Mouse (Mus musculus) forebrain, embryonic 15.5 days (tissue): ENCODE results near the gene 4931422A03Rik. TPM values are rescaled to one million over a fixed set of nuclear protein-coding genes. Genes with fewer than 3 reads are reported as not detected.

Experiments used
- ATAC-seq: fragments of 200-750 bp; cut with Nextera tagmentation; replicated peaks from 2 replicates; pipeline ENCODE4 v1.8.0; 2017; ENCODE audit warnings: mild to moderate bottlenecking, moderate TSS enrichment, moderate library complexity
- H3K27ac ChIP-seq: fragments of 300-500 bp; sonication (generic); replicated peaks from 2 replicates; pipeline ENCODE4 v1.5.1; 2015; ENCODE audit warnings: mild to moderate bottlenecking, inconsistent platforms
- H3K27me3 ChIP-seq: fragments of 300-500 bp; sonication (generic); 2 replicates; pipeline ENCODE4 v1.6.1; 2015; ENCODE audit warnings: inconsistent platforms
- H3K36me3 ChIP-seq: fragments of 300-500 bp; sonication (generic); 2 replicates; pipeline ENCODE4 v1.6.1; 2015; ENCODE audit warnings: mild to moderate bottlenecking, inconsistent platforms
- H3K4me1 ChIP-seq: fragments of 300-500 bp; sonication (generic); 2 replicates; pipeline ENCODE4 v1.6.1; 2015; ENCODE audit warnings: inconsistent platforms
- H3K4me2 ChIP-seq: fragments of 300-500 bp; sonication (generic); replicated peaks from 2 replicates; pipeline ENCODE4 v1.6.1; 2015; ENCODE audit warnings: mild to moderate bottlenecking, inconsistent platforms
- H3K4me3 ChIP-seq: fragments of 300-500 bp; sonication (generic); 2 replicates; pipeline ENCODE4 v1.5.1; 2015; ENCODE audit warnings: mild to moderate bottlenecking, inconsistent platforms
- H3K9ac ChIP-seq: fragments of 300-500 bp; sonication (generic); replicated peaks from 2 replicates; pipeline ENCODE4 v1.6.1; 2015; ENCODE audit warnings: mild to moderate bottlenecking, inconsistent platforms
- H3K9me3 ChIP-seq: fragments of 300-500 bp; sonication (generic); 2 replicates; pipeline ENCODE4 v1.6.1; 2016; ENCODE audit warnings: inconsistent platforms
- WGBS: fragments of 180-500 bp; shearing (Covaris S2); methylation state at CpG from one replicate; pipeline ENCODE4 v1.1.7; 2015; ENCODE audit warnings: mixed read lengths; 5-methylcytosine and 5-hydroxymethylcytosine counted together
- polyA plus RNA-seq: library from polyadenylated mRNA; unstranded; fragments of >200 nt; fragmentation: Nextera tagmentation; extraction: Ambion mirVana; gene quantifications from 2 replicates; pipeline ENCODE4 v1.2.1, GENCODE M21; 2015

Gene 4931422A03Rik
- polyA plus RNA-seq, 1 experiment from 2014 or later: 1.5 TPM

DNA sequence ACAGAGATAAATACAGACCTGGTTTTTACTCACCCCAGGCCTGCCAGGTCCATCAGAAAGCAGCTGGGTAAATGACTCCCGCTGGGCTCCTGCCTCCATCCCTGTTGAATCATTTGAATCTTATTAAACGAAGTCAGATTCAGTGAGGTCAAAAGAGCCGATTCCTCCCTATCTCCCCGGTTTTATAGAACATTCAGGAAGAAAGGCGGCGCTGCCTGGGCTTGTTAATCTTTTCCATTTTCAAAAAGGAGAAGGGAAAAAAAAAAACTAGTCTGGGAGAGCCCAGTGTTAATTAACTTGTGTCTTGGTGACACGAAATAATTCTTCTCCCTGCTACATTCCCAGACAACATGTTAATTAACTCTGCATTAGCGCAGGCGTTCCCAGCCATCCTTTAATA, 50.4 kb downstream of the 4931422A03Rik start:
- Histone ChIP-seq H3K4me3 (no peak overlapping the region), H3K4me2 (no peak overlapping the region), H3K9me3 (no peaks in the 10 kb centered on the region), H3K4me1 (peaks cover 6% of the 10 kb centered on the region; the same call in 1 of the 2 replicates), H3K27me3 (no peaks in the 10 kb centered on the region), H3K27ac (no peak overlapping the region), H3K36me3 (no peaks in the 10 kb centered on the region), H3K9ac (no peak overlapping the region)
- ATAC-seq: no peak
- 7% methylated on average over 9 of the region's 9 CpGs for WGBS

- Histone ChIP-seq H3K27me3 (0 out of 2 replicates have a peak, but pooled peaks cover 2% of the 10 kb centered on the region), H3K27ac (no peak overlapping the region), H3K9me3 (no peaks in the 10 kb centered on the region), H3K36me3 (no peaks in the 10 kb centered on the region), H3K4me1 (peaks cover 6% of the 10 kb centered on the region; the same call in 1 of the 2 replicates), H3K9ac (no peak overlapping the region), H3K4me2 (no peak overlapping the region), H3K4me3 (no peak overlapping the region)
- ATAC-seq: no peak
- 48% methylated on average over 8 of the region's 8 CpGs for WGBS
Measured at GRCm38 (mm10) chr2:103977216-103977615, 50.9 kb downstream of the 4931422A03Rik start.

DNA sequence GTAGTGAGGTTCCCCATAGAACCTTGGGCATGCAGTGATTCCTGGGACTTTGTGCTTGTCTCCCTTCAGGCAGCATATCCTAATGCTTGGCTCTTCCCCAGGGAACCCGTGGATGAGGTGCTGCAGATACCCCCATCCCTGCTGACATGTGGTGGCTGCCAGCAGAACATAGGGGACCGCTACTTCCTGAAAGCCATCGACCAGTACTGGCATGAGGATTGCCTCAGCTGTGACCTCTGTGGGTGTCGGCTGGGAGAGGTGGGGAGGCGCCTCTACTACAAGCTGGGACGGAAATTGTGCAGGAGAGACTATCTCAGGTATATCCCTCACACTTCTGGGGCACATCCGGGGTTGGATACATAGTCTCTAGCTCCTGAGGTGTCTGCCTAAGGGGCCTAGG, 52.3 kb downstream of the 4931422A03Rik start:
- Histone ChIP-seq H3K4me1 (peaks cover 13% of the 10 kb centered on the region), H3K9ac (no peak overlapping the region), H3K27ac (no peak overlapping the region), H3K27me3 (0 out of 2 replicates have a peak, but pooled peaks cover 5% of the 10 kb centered on the region), H3K4me2 (no peak overlapping the region), H3K9me3 (no peaks in the 10 kb centered on the region), H3K36me3 (no peaks in the 10 kb centered on the region), H3K4me3 (no peak overlapping the region)
- no peak for ATAC-seq
- 86% methylated on average over 7 of the region's 7 CpGs for WGBS

DNA sequence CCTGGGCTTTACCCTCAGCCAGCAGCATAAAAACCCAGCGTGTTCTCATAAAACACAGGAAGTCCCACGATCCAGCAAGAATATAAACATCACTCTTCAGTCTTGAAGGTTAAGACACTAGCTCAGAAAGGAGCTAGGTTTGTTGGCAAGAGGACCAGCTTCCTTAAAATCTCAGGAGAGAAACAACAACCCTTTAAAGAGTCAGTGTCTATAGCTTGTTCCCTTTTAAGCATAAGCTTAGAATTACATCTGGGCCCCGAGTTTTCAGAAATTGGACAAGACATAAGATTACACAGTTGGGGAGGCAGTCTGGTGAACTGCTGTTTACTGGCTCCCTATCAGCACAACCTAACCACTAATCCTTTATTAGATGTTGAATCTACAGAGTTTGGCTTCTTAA, 56.3 kb downstream of the 4931422A03Rik start:
- Histone ChIP-seq H3K4me1 (peaks cover 21% of the 10 kb centered on the region), H3K9ac (no peak overlapping the region), H3K27me3 (0 out of 2 replicates have a peak, but pooled peaks cover 5% of the 10 kb centered on the region), H3K9me3 (no peaks in the 10 kb centered on the region), H3K4me3 (peak overlapping the region; percentile 62; the same call in 1 of the 2 replicates), H3K4me2 (no peak overlapping the region), H3K27ac (no peak overlapping the region), H3K36me3 (no peaks in the 10 kb centered on the region)
- no peak for ATAC-seq
- WGBS: 11% methylated on average over 3 of the region's 3 CpGs

DNA sequence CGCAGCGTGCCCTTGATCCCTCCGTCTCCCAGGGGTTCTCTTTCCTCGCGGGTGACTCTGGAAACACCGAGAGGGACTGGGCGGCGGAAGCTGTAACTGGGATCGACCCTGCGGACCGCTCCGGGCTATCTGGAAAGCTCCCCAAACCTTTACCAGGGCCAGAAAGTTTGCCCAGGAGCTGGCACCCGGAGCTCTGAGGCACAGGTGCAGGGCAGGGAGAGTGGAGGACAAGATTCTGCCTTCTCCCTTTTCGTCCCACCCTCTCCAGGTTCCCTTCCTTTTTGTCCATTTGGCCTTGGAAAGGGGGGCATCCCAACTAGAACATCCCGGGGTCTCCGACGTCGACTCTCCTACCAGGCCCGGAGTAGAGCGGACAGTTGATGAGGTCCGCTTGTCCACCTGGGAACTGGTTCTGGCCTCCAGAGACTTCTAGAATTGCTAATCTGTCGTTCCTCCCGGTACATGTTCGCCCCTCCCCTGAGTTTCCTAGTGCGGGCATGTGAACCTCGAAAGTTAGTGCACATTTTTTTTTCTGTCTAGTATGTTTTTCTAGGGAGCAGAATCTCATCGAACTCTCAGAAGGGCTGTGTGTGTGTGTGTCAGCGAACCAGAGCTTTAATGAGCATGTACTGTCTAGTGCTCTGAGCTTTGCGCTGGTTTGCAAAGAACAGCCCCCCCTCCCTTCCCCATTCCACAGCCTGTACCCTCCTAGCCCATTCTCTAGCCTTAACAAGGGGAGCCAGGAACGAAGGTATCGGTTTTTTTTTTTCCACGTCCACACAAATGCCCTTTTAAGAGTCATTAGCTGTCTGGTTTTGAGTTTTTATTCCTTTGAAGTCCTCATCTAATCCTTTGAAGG, 57.1 kb downstream of the 4931422A03Rik start:
- peak overlapping the region; percentile 75 for H3K9ac ChIP-seq
- peak overlapping the region; percentile 50; the same call in 1 of the 2 replicates for H3K27ac ChIP-seq
- peak; percentile 32; the same call in 1 of the 2 replicates for ATAC-seq
- H3K4me2 ChIP-seq: peak overlapping the region; percentile 88
- peaks cover 21% of the 10 kb centered on the region for H3K4me1 ChIP-seq
- H3K36me3 ChIP-seq: no peaks in the 10 kb centered on the region
- H3K27me3 ChIP-seq: 0 out of 2 replicates have a peak, but pooled peaks cover 5% of the 10 kb centered on the region
- 1% methylated on average over 32 of the region's 32 CpGs for WGBS
- peak overlapping the region; percentile 62 for H3K4me3 ChIP-seq
- H3K9me3 ChIP-seq: no peaks in the 10 kb centered on the region

DNA sequence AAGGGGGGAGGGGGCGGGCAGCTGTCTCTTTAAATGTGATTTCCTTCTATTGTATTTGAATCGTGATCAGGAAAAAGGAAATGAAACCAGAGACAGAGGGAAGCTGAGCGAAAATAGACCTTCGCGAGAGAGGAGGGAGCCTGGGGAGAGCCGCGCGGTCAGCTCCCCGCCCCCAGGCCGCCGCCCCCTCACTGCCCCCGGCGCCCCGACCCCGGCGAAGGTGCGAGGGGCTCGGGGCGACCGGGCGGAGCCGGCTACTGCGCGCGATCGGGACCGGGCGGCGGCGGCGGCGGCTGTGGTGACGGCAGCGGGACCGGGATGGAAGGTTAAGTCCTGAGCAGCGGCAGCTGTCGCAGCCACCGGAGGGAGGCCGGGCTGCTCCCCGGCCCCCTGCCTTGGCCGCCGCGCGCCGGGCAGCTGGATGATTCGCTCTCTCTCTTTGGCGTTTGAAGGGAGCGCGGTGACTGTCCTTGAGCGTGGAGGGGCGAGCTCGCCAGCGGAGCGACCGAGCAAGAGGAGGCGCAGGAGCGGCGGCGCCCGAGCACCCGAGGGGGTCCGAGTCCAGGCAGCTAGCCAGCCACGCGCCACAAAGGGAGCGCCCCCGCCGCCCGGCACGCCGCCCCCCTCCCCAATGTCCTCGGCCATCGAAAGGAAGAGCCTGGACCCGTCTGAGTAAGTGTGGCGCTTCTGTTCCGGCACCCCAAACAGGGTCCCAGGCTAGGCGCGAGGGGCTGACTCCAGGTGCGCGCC, 57.9 kb downstream of the 4931422A03Rik start:
- Histone ChIP-seq H3K4me2 (peak overlapping the region; percentile 88), H3K9ac (peak overlapping the region; percentile 75), H3K27me3 (0 out of 2 replicates have a peak, but pooled peaks cover 5% of the 10 kb centered on the region), H3K4me3 (peak overlapping the region; percentile 62), H3K9me3 (no peaks in the 10 kb centered on the region), H3K36me3 (no peaks in the 10 kb centered on the region), H3K27ac (peak overlapping the region; percentile 50), H3K4me1 (peaks cover 21% of the 10 kb centered on the region)
- ATAC-seq: peak; percentile 65
- 0% methylated on average over 56 of the region's 79 CpGs for WGBS

DNA sequence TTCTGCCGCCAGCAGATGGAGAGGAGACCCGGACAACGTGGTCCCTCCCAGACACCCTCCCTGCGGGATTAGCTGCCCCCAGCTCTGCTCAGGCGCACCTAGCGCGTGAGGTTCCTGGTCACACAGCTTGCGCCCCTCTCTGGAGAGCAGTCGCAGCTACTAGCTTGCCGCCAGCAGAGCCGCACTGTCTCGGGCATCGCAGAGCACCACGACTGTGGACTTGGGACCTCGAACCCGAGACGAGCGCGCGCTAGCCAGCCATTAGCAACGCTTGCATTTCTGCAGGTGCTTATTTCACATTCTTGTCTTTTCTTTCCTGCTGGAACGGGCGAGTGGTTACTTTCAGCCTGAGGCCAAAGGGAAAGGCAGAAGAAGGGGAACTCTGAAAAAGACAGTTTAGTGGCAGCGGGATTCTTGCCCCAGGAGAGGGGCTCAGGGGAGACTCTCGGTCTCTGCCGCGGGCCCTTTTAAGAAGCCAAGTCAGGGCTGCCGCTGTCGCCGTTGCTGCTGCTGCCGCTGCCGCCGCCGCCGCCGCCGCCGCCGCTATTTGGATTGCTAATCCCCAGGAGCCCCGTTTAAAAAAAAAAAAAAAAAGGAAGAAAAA, 58.6 kb downstream of the 4931422A03Rik start:
- Histone ChIP-seq H3K4me2 (peak overlapping the region; percentile 88), H3K36me3 (no peaks in the 10 kb centered on the region), H3K9ac (peak overlapping the region; percentile 75), H3K4me1 (peaks cover 21% of the 10 kb centered on the region), H3K27ac (peak overlapping the region; percentile 36), H3K4me3 (peak overlapping the region; percentile 62), H3K9me3 (no peaks in the 10 kb centered on the region), H3K27me3 (0 out of 2 replicates have a peak, but pooled peaks cover 5% of the 10 kb centered on the region)
- WGBS: under 1% methylated on average over 40 of the region's 40 CpGs
- ATAC-seq: peak; percentile 88

- Histone ChIP-seq H3K4me3 (peak overlapping the region; percentile 62), H3K9ac (peak overlapping the region; percentile 75), H3K27ac (no peak overlapping the region), H3K36me3 (no peaks in the 10 kb centered on the region), H3K4me1 (peaks cover 21% of the 10 kb centered on the region), H3K9me3 (no peaks in the 10 kb centered on the region), H3K27me3 (0 out of 2 replicates have a peak, but pooled peaks cover 5% of the 10 kb centered on the region), H3K4me2 (peak overlapping the region; percentile 88)
- 16% methylated on average over 10 of the region's 10 CpGs for WGBS
- no peak for ATAC-seq
Measured at GRCm38 (mm10) chr2:103968919-103969436, 59.2 kb downstream of the 4931422A03Rik start.

- WGBS: 79% methylated on average over 4 of the region's 4 CpGs
- H3K4me1 ChIP-seq: peaks cover 21% of the 10 kb centered on the region
Measured at GRCm38 (mm10) chr2:103968186-103968585, 60.0 kb downstream of the 4931422A03Rik start.

DNA sequence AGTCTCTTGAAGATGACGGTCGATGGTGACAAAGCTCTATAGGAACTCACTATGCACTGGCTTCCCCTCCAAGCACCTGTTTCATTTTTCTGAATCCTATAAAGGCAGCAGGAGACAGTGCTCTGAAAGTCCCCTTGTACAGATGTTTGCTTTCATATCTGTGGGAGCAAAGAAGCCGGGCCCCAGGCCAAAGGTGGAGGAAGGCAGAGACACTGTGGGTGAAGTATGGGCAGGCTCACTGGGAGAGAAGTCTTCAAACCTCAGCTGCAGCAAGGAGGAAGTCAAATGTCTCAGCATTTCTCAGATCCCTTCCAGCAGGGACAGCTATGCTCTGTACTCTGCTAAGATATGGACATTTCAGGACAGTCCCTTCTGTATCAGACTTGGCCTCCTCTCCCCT, 62.8 kb downstream of the 4931422A03Rik start:
- peaks cover 10% of the 10 kb centered on the region; the same call in 1 of the 2 replicates for H3K4me1 ChIP-seq
- H3K4me2 ChIP-seq: no peak overlapping the region
- H3K27ac ChIP-seq: no peak overlapping the region
- H3K9ac ChIP-seq: no peak overlapping the region
- no peaks in the 10 kb centered on the region for H3K36me3 ChIP-seq
- WGBS: 91% methylated on average over 3 of the region's 3 CpGs
- H3K4me3 ChIP-seq: no peak overlapping the region
- no peak for ATAC-seq
- H3K9me3 ChIP-seq: no peaks in the 10 kb centered on the region
- H3K27me3 ChIP-seq: no peaks in the 10 kb centered on the region

More at GRCm38 (mm10) chr2:103968186-103968585, 60.0 kb downstream of the 4931422A03Rik start:
- no peak for ATAC-seq
- Histone ChIP-seq H3K27ac (no peak overlapping the region), H3K36me3 (no peaks in the 10 kb centered on the region), H3K27me3 (0 out of 2 replicates have a peak, but pooled peaks cover 5% of the 10 kb centered on the region), H3K9ac (no peak overlapping the region), H3K4me2 (no peak overlapping the region), H3K4me3 (no peak overlapping the region), H3K9me3 (no peaks in the 10 kb centered on the region)

DNA sequence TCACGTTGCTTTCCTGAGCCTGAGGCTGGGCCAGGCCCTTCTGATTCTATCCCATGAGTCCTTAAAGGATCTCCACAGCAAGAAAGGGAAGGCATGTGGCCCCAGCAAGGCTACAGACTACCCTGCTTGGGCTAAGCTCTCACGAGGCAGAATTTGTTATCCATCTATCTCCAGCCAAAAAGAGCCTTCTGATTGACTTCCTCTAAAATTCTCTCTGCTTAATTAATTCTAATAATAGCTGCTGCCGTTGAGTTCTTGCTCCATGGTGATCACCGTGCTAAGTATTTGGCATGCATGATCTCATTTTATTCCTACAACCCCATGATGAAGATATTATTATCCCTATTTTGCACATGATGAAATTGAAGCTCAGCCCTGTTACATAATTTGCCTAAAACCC, 65.8 kb downstream of the 4931422A03Rik start:
- H3K9ac ChIP-seq: no peak overlapping the region
- no peaks in the 10 kb centered on the region for H3K9me3 ChIP-seq
- WGBS: 57% methylated on average over 4 of the region's 4 CpGs
- no peak overlapping the region for H3K4me2 ChIP-seq
- H3K4me3 ChIP-seq: no peak overlapping the region
- no peaks in the 10 kb centered on the region for H3K27me3 ChIP-seq
- no peak for ATAC-seq
- no peaks in the 10 kb centered on the region for H3K4me1 ChIP-seq
- no peaks in the 10 kb centered on the region for H3K36me3 ChIP-seq
- no peak overlapping the region for H3K27ac ChIP-seq
